Mouse (Mus musculus): Measurements from ENCODE around the gene Usmg5. TPM values are rescaled to one million over a fixed set of nuclear protein-coding genes. Genes with fewer than 3 reads are reported as not detected.

Usmg5 gene
- polyA plus RNA-seq, 1 experiment from 2014 or later, result 1,042 TPM

DNA sequence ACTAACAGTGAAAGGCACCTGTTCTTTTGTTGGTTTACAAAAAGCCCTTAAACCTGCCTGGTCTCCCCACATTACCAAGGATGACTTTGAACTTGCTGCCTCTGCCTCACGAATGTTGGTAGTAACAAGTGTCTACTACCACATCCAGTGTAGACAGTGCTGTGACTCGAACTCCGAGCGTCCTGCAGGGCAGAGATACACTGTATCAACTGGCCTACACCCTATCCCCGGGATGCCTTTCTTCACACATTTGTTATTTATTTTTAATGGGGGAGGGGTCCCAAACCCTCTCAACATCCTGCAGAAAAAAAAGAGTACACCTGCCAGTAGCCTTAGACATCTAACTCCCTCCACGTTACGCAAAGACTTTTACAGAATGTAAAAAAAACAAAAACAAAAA lies 40.6 kb downstream of the Usmg5 start:
- no peaks in the 10 kb centered on the region for H3K27me3 ChIP-seq (ENCODE audit: poor library complexity, severe bottlenecking)
- H3K36me3 ChIP-seq (replicated peaks), result peaks cover 37% of the 10 kb centered on the region
- H3K9me3 ChIP-seq, result no peaks in the 10 kb centered on the region
- H3K4me1 ChIP-seq, result peaks cover 27% of the 10 kb centered on the region
- H3K27ac ChIP-seq, result peak overlapping the region; percentile 97
- H3K4me3 ChIP-seq, result peak overlapping the region; percentile 88
- no peak for DNase-seq (ENCODE audit: extremely low spot score, low spot score)
- WGBS, result 11% methylated on average over 7 of the region's 7 CpGs

DNA sequence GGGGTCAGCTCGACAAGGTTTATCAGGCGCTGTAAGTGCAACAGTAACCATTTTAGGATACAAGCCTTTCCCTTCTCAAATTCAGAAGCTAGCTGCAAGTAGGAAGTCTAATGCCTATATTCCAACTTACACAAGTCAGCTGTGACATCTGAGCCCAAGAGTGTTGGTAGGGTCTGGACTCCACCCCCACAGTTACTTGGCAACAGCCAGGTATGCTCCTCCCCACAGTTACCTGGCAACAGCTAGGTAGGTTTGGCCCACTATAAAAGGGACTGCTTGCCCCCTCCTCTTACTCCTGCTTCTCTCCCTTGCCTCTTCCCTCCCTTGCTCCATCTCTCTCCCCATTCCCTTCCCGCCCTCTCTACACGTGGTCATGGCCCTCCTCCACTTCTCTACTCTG lies 41.4 kb downstream of the Usmg5 start:
- Histone ChIP-seq H3K27ac (no peak overlapping the region), H3K9me3 (no peaks in the 10 kb centered on the region), H3K4me1 (peaks cover 27% of the 10 kb centered on the region), H3K36me3 (replicated peaks) (peaks cover 43% of the 10 kb centered on the region), H3K4me3 (peak overlapping the region; percentile 88), H3K27me3 (ENCODE audit: poor library complexity, severe bottlenecking) (no peaks in the 10 kb centered on the region)
- DNase-seq (ENCODE audit: extremely low spot score, low spot score), result no peak
- WGBS, result 68% methylated on average over 4 of the region's 4 CpGs

DNA sequence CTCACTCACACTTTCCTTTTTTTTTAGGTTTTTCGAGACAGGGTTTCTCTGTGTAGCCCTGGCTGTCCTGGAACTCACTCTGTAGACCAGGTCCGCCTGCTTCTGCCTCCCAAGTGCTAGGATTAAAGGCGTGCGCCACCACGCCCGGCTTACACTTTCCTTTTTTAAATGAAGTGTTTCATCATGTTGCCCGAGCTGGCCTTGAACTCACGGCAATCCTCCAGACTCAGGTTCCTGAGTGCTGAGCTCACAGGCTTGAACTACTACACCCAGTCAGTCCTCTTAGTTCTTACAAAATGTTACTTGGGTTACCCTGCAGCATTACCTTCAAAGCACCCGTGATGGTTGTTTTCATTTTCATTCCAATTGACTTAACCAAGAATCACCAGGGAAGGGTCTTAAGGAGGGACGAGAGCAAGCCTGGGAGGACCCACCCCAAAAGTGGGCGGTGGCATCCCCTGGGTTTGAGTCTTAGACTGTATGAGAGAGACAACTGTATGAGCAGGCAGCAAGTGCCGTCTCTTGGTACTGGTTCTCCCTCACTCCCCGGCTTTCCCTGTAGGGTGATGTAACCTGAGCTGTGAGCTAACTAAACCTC lies 43.1 kb downstream of the Usmg5 start:
- no peaks in the 10 kb centered on the region for H3K9me3 ChIP-seq
- no peak for DNase-seq (ENCODE audit: extremely low spot score, low spot score)
- H3K27me3 ChIP-seq (ENCODE audit: poor library complexity, severe bottlenecking), result no peaks in the 10 kb centered on the region
- H3K27ac ChIP-seq, result no peak overlapping the region
- peaks cover 27% of the 10 kb centered on the region for H3K4me1 ChIP-seq
- peaks cover 61% of the 10 kb centered on the region for H3K36me3 ChIP-seq (replicated peaks)
- no peak overlapping the region for H3K4me3 ChIP-seq
- 89% methylated on average over 13 of the region's 13 CpGs for WGBS

GRCm38 (mm10) chr19:47046343-47046742 lies 44.1 kb downstream of the Usmg5 start:
- peaks cover 70% of the 10 kb centered on the region for H3K36me3 ChIP-seq (replicated peaks)
- WGBS, result 100% methylated on average over 1 of the region's 1 CpGs
- no peak overlapping the region for H3K27ac ChIP-seq
- no peak for DNase-seq (ENCODE audit: extremely low spot score, low spot score)
- no peaks in the 10 kb centered on the region for H3K9me3 ChIP-seq
- H3K4me1 ChIP-seq, result peaks cover 27% of the 10 kb centered on the region
- H3K4me3 ChIP-seq, result no peak overlapping the region
- no peaks in the 10 kb centered on the region for H3K27me3 ChIP-seq (ENCODE audit: poor library complexity, severe bottlenecking)

- Histone ChIP-seq H3K36me3 (replicated peaks) (peaks cover 98% of the 10 kb centered on the region), H3K4me3 (no peak overlapping the region), H3K9me3 (no peaks in the 10 kb centered on the region), H3K4me1 (0 out of 2 replicates have a peak, but pooled peaks cover 4% of the 10 kb centered on the region), H3K27me3 (ENCODE audit: poor library complexity, severe bottlenecking) (no peaks in the 10 kb centered on the region), H3K27ac (no peak overlapping the region)
- DNase-seq (ENCODE audit: extremely low spot score, low spot score), result no peak
- WGBS, result 88% methylated on average over 3 of the region's 3 CpGs
Measured at GRCm38 (mm10) chr19:47043608-47044007, 46.8 kb downstream of the Usmg5 start.

- no peak for DNase-seq (ENCODE audit: extremely low spot score, low spot score)
- Histone ChIP-seq H3K4me3 (no peak overlapping the region), H3K27me3 (ENCODE audit: poor library complexity, severe bottlenecking) (no peaks in the 10 kb centered on the region), H3K27ac (no peak overlapping the region), H3K4me1 (no peaks in the 10 kb centered on the region), H3K36me3 (replicated peaks) (peaks cover 99% of the 10 kb centered on the region), H3K9me3 (no peaks in the 10 kb centered on the region)
- WGBS, result 95% methylated on average over 3 of the region's 3 CpGs
Measured at GRCm38 (mm10) chr19:47040720-47041473, 49.5 kb downstream of the Usmg5 start.

- Histone ChIP-seq H3K4me1 (no peaks in the 10 kb centered on the region), H3K4me3 (no peak overlapping the region), H3K36me3 (replicated peaks) (peaks cover 95% of the 10 kb centered on the region), H3K9me3 (no peaks in the 10 kb centered on the region), H3K27ac (no peak overlapping the region), H3K27me3 (ENCODE audit: poor library complexity, severe bottlenecking) (no peaks in the 10 kb centered on the region)
- no peak for DNase-seq (ENCODE audit: extremely low spot score, low spot score)
- 88% methylated on average over 3 of the region's 3 CpGs for WGBS
Measured at GRCm38 (mm10) chr19:47036596-47036995, 53.9 kb downstream of the Usmg5 start.

- DNase-seq (ENCODE audit: extremely low spot score, low spot score), result no peak
- no peaks in the 10 kb centered on the region for H3K9me3 ChIP-seq
- peaks cover 81% of the 10 kb centered on the region for H3K36me3 ChIP-seq (replicated peaks)
- no peak overlapping the region for H3K4me3 ChIP-seq
- H3K27me3 ChIP-seq (ENCODE audit: poor library complexity, severe bottlenecking), result no peaks in the 10 kb centered on the region
- no peak overlapping the region for H3K27ac ChIP-seq
- 0 out of 2 replicates have a peak, but pooled peaks cover 1% of the 10 kb centered on the region for H3K4me1 ChIP-seq
- WGBS, result 94% methylated on average over 4 of the region's 4 CpGs
Measured at GRCm38 (mm10) chr19:47034916-47035315, 55.5 kb downstream of the Usmg5 start.

Other genes with a start within 250 kb of the Usmg5 start
- gene Ina, start 75.9 kb downstream of the Usmg5 start, polyA plus RNA-seq (2016; fragmentation: Nextera tagmentation; extraction: Ambion mirVana), result 9.1 and 15.8 TPM in 2 replicates
- gene Nt5c2, start 75.5 kb downstream of the Usmg5 start, polyA plus RNA-seq (2016; fragmentation: Nextera tagmentation; extraction: Ambion mirVana), result 70.5 and 71.1 TPM in 2 replicates
- 35.6 and 36.7 TPM in 2 replicates for gene Pcgf6, start 39.7 kb downstream of the Usmg5 start, polyA plus RNA-seq (2016; fragmentation: Nextera tagmentation; extraction: Ambion mirVana)
- 7.4 and 7.5 TPM in 2 replicates for gene Taf5, start 22.9 kb downstream of the Usmg5 start, polyA plus RNA-seq (2016; fragmentation: Nextera tagmentation; extraction: Ambion mirVana)
- gene Pdcd11, start 121 bp upstream of the Usmg5 start, polyA plus RNA-seq (2016; fragmentation: Nextera tagmentation; extraction: Ambion mirVana), result 14.5 and 15.0 TPM in 2 replicates
- 1.8 and 1.9 TPM in 2 replicates for gene Calhm2, start 47.6 kb upstream of the Usmg5 start, polyA plus RNA-seq (2016; fragmentation: Nextera tagmentation; extraction: Ambion mirVana)
- not detected in 2 replicates for gene Calhm1, start 53.6 kb upstream of the Usmg5 start, polyA plus RNA-seq (2016; fragmentation: Nextera tagmentation; extraction: Ambion mirVana)
- not detected in 2 replicates for gene Calhm3, start 67.1 kb upstream of the Usmg5 start, polyA plus RNA-seq (2016; fragmentation: Nextera tagmentation; extraction: Ambion mirVana)
- gene Neurl1a, start 88.2 kb upstream of the Usmg5 start, polyA plus RNA-seq (2016; fragmentation: Nextera tagmentation; extraction: Ambion mirVana), result 4.1 and 5.2 TPM in 2 replicates